Mouse (Mus musculus) limb, embryonic 13.5 days (tissue): ENCODE data around the gene Auts2. TPM values are rescaled to one million over a fixed set of nuclear protein-coding genes. Genes with fewer than 3 reads are reported as not detected.
A peak's percentile ranks its signal among the peaks of the same experiment; 100 is the strongest.

Experiments
- ATAC-seq: fragments of 200-750 bp; cut with Nextera tagmentation; 2 replicates; pipeline ENCODE4 v1.8.0; 2017; ENCODE audit warnings: low read depth, moderate number of reproducible peaks, moderate TSS enrichment; ENCODE audit not compliant: low FRiP score
- H3K27ac ChIP-seq: fragments of 300-500 bp; sonication (generic); 2 replicates; pipeline ENCODE4 v1.5.1; 2015; ENCODE audit warnings: inconsistent platforms, mild to moderate bottlenecking, moderate library complexity
- H3K27me3 ChIP-seq: fragments of 300-500 bp; sonication (generic); 2 replicates; pipeline ENCODE4 v1.6.1; 2015; ENCODE audit warnings: mild to moderate bottlenecking, inconsistent platforms
- H3K36me3 ChIP-seq: fragments of 300-500 bp; sonication (generic); 2 replicates; pipeline ENCODE4 v1.6.1; 2015; ENCODE audit warnings: inconsistent platforms, mild to moderate bottlenecking, moderate library complexity
- H3K4me1 ChIP-seq: fragments of 300-500 bp; sonication (generic); 2 replicates; pipeline ENCODE4 v1.6.1; 2015; ENCODE audit warnings: inconsistent platforms
- H3K4me2 ChIP-seq: fragments of 300-500 bp; sonication (generic); replicated peaks from 2 replicates; pipeline ENCODE4 v1.6.1; 2015; ENCODE audit warnings: inconsistent platforms, mild to moderate bottlenecking, moderate library complexity
- H3K4me3 ChIP-seq: fragments of 300-500 bp; sonication (generic); 2 replicates; pipeline ENCODE4 v1.5.1; 2015; ENCODE audit warnings: moderate library complexity, mild to moderate bottlenecking, inconsistent platforms
- H3K9ac ChIP-seq: fragments of 300-500 bp; sonication (generic); 2 replicates; pipeline ENCODE4 v1.6.1; 2015; ENCODE audit warnings: mild to moderate bottlenecking, inconsistent platforms
- H3K9me3 ChIP-seq: fragments of 300-500 bp; sonication (generic); 2 replicates; pipeline ENCODE4 v1.6.1; 2016; ENCODE audit warnings: inconsistent platforms
- WGBS: fragments of 180-500 bp; shearing (Covaris S2); methylation state at CpG from one replicate; pipeline ENCODE4 v1.1.7; 2015; 5-methylcytosine and 5-hydroxymethylcytosine counted together
- polyA plus RNA-seq: library from polyadenylated mRNA; unstranded; fragments of >200 nt; fragmentation: Nextera tagmentation; extraction: Ambion mirVana; gene quantifications from 2 replicates; pipeline ENCODE4 v1.2.1, GENCODE M21; 2015

Auts2 gene
- polyA plus RNA-seq, 1 experiment from 2014 or later: 55.1 TPM

- WGBS: 37% methylated on average over 13 of the region's 13 CpGs
- peaks cover 33% of the 10 kb centered on the region for H3K4me1 ChIP-seq
- no peak for ATAC-seq
- H3K9ac ChIP-seq: no peak overlapping the region
- no peak overlapping the region for H3K4me3 ChIP-seq
- peaks cover 6% of the 10 kb centered on the region; the same call in 1 of the 2 replicates for H3K9me3 ChIP-seq
- peaks cover 9% of the 10 kb centered on the region for H3K36me3 ChIP-seq
- H3K27ac ChIP-seq: no peak overlapping the region
- H3K27me3 ChIP-seq: peaks cover 43% of the 10 kb centered on the region
- H3K4me2 ChIP-seq: no peak overlapping the region
Observed at GRCm38 (mm10) chr5:131718013-131718412, 825.1 kb downstream of the Auts2 start.

GRCm38 (mm10) chr5:131717359-131717965 lies 825.7 kb downstream of the Auts2 start:
- H3K9me3 ChIP-seq: peaks cover 6% of the 10 kb centered on the region; the same call in 1 of the 2 replicates
- H3K4me2 ChIP-seq: no peak overlapping the region
- no peak overlapping the region for H3K9ac ChIP-seq
- H3K4me1 ChIP-seq: peaks cover 27% of the 10 kb centered on the region
- WGBS: 49% methylated on average over 19 of the region's 19 CpGs
- peaks cover 9% of the 10 kb centered on the region for H3K36me3 ChIP-seq
- H3K27me3 ChIP-seq: peaks cover 43% of the 10 kb centered on the region
- H3K27ac ChIP-seq: no peak overlapping the region
- no peak for ATAC-seq
- no peak overlapping the region for H3K4me3 ChIP-seq

GRCm38 (mm10) chr5:131714979-131715378 lies 828.2 kb downstream of the Auts2 start:
- Histone ChIP-seq H3K4me2 (no peak overlapping the region), H3K4me1 (peaks cover 42% of the 10 kb centered on the region), H3K9ac (no peak overlapping the region), H3K36me3 (peaks cover 9% of the 10 kb centered on the region), H3K4me3 (no peak overlapping the region), H3K27ac (no peak overlapping the region), H3K27me3 (peaks cover 24% of the 10 kb centered on the region), H3K9me3 (peaks cover 6% of the 10 kb centered on the region; the same call in 1 of the 2 replicates)
- ATAC-seq: no peak
- 83% methylated on average over 5 of the region's 5 CpGs for WGBS

- WGBS: 90% methylated on average over 2 of the region's 2 CpGs
- H3K27me3 ChIP-seq: peaks cover 11% of the 10 kb centered on the region
- H3K4me2 ChIP-seq: no peak overlapping the region
- H3K4me3 ChIP-seq: no peak overlapping the region
- peaks cover 9% of the 10 kb centered on the region for H3K36me3 ChIP-seq
- H3K4me1 ChIP-seq: peaks cover 33% of the 10 kb centered on the region
- H3K27ac ChIP-seq: no peak overlapping the region
- ATAC-seq: no peak
- H3K9me3 ChIP-seq: peaks cover 6% of the 10 kb centered on the region; the same call in 1 of the 2 replicates
- no peak overlapping the region for H3K9ac ChIP-seq
Observed at GRCm38 (mm10) chr5:131712441-131712840, 830.7 kb downstream of the Auts2 start.

- H3K4me3 ChIP-seq: no peak overlapping the region
- peaks cover 9% of the 10 kb centered on the region for H3K36me3 ChIP-seq
- no peak overlapping the region; the same call in 1 of the 2 replicates for H3K4me2 ChIP-seq
- ATAC-seq: no peak
- peaks cover 6% of the 10 kb centered on the region; the same call in 1 of the 2 replicates for H3K9me3 ChIP-seq
- peak overlapping the region; percentile 39; the same call in 1 of the 2 replicates for H3K27ac ChIP-seq
- peaks cover 7% of the 10 kb centered on the region for H3K27me3 ChIP-seq
- peaks cover 32% of the 10 kb centered on the region for H3K4me1 ChIP-seq
- whole genome bisulfite sequencing: 18% methylated on average over 5 of the region's 5 CpGs
- H3K9ac ChIP-seq: no peak overlapping the region
Observed at GRCm38 (mm10) chr5:131711474-131712129, 831.5 kb downstream of the Auts2 start.

- Histone ChIP-seq H3K9ac (no peak overlapping the region), H3K27me3 (0 out of 2 replicates have a peak, but pooled peaks cover 2% of the 10 kb centered on the region), H3K9me3 (peaks cover 6% of the 10 kb centered on the region; the same call in 1 of the 2 replicates), H3K36me3 (peaks cover 8% of the 10 kb centered on the region), H3K4me3 (no peak overlapping the region), H3K27ac (peak overlapping the region; percentile 79), H3K4me2 (no peak overlapping the region; the same call in 1 of the 2 replicates), H3K4me1 (peaks cover 32% of the 10 kb centered on the region)
- ATAC-seq: peak; percentile 82
- 21% methylated on average over 8 of the region's 8 CpGs for WGBS
Observed at GRCm38 (mm10) chr5:131710735-131711473, 832.2 kb downstream of the Auts2 start.

DNA sequence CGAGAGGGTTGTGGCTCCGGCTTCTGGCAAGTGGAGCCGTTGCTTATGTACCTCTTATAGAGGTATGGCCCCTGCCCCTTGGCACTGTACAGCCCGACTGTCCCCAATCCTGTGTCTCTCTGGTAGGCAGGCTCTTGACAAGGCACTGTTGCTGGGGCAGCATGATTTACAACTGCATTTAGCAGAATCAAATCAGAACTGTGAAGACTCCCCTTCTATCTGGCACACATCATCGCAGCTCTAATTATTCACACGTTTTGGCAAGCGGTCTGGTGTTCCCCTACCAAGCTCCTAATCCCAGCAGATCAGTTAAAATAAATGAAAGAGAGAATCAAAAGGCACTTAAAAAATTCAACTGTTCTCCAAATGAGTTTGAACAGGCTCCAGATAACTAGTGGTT lies 835.7 kb downstream of the Auts2 start:
- Histone ChIP-seq H3K27ac (no peak overlapping the region), H3K9ac (no peak overlapping the region), H3K4me1 (peaks cover 35% of the 10 kb centered on the region)

DNA sequence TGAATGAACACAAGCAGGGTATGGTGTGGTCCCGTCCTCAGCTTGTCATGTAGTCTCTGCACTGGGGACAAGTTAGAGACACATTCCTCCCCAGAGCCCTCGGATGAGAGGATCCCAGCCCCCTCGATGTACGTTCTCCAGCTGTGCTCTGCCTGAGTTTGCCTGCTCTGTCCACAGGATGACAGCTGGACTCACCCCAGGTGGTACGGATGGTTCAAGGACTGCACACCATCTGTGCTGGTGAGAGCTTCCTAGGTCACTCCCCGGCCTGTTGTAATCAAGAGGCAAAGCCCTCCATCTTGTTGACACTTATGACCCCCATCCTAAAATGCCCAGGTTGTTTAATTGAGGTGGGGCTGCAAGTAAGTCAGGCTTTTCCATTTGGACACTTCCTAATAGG lies 839.4 kb downstream of the Auts2 start:
- ATAC-seq: no peak
- WGBS: 37% methylated on average over 6 of the region's 6 CpGs

More for the DNA sequence above, 835.7 kb downstream of the Auts2 start:
- Histone ChIP-seq H3K4me3 (no peak overlapping the region), H3K36me3 (no peaks in the 10 kb centered on the region), H3K27me3 (peaks cover 10% of the 10 kb centered on the region; the same call in 1 of the 2 replicates), H3K4me2 (no peak overlapping the region), H3K9me3 (no peaks in the 10 kb centered on the region)
- ATAC-seq: no peak
- WGBS: 61% methylated on average over 7 of the region's 7 CpGs

GRCm38 (mm10) chr5:131702840-131703392 lies 840.2 kb downstream of the Auts2 start:
- no peak overlapping the region for H3K4me3 ChIP-seq
- peaks cover 13% of the 10 kb centered on the region; the same call in 1 of the 2 replicates for H3K27me3 ChIP-seq
- H3K9me3 ChIP-seq: no peaks in the 10 kb centered on the region
- ATAC-seq: no peak
- H3K4me1 ChIP-seq: peaks cover 37% of the 10 kb centered on the region
- H3K9ac ChIP-seq: no peak overlapping the region
- no peak overlapping the region for H3K27ac ChIP-seq
- H3K4me2 ChIP-seq: no peak overlapping the region
- H3K36me3 ChIP-seq: no peaks in the 10 kb centered on the region
- WGBS: 84% methylated on average over 6 of the region's 6 CpGs

More for the DNA sequence above, 839.4 kb downstream of the Auts2 start:
- Histone ChIP-seq H3K27me3 (peaks cover 13% of the 10 kb centered on the region; the same call in 1 of the 2 replicates), H3K4me3 (no peak overlapping the region), H3K9ac (no peak overlapping the region), H3K4me2 (no peak overlapping the region), H3K4me1 (peaks cover 31% of the 10 kb centered on the region), H3K27ac (no peak overlapping the region), H3K9me3 (no peaks in the 10 kb centered on the region), H3K36me3 (no peaks in the 10 kb centered on the region)

DNA sequence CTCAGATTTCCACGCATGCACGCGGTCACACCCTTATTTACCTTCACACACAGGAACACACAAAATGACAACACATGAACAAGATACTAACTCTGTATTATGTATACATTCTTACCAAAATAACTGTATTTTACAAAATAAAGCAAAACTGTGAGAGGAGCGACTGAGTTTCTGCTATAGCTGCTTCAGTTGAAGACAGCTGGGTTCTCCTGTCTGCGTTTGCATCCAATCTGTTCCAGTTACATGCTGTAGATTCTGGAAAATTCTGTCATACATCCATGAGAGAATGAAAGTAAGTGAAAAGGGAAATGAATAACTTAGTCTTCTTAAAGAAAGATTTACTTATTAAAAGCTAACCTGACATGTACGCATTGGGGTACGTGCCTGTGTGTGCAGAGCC lies 844.2 kb downstream of the Auts2 start:
- Histone ChIP-seq H3K36me3 (no peaks in the 10 kb centered on the region), H3K4me2 (no peak overlapping the region), H3K4me3 (no peak overlapping the region), H3K4me1 (peaks cover 53% of the 10 kb centered on the region), H3K27me3 (0 out of 2 replicates have a peak, but pooled peaks cover 7% of the 10 kb centered on the region), H3K9ac (no peak overlapping the region), H3K9me3 (no peaks in the 10 kb centered on the region), H3K27ac (no peak overlapping the region)
- ATAC-seq: no peak
- WGBS: 95% methylated on average over 7 of the region's 7 CpGs

DNA sequence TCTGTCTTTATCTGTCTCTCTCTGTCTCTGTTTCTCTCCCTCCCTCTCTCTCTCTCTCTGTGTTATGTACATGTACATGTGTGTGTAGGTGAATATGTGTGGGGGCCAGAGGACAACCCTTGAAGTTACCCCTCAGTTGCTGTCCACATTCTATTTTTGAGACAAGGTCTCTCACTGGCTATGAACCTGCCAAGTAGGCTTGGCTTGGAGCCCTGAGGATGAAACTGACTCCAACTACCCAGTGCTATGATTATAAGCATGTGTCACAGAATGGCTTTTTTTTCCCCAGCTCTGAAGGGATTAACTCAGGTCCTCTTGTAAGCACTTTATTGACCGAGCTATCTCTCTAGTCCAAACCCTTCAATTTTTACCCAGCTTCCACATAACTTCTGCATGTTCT lies 852.4 kb downstream of the Auts2 start:
- Histone ChIP-seq H3K4me2 (no peak overlapping the region), H3K36me3 (no peaks in the 10 kb centered on the region), H3K9ac (no peak overlapping the region), H3K27me3 (no peaks in the 10 kb centered on the region), H3K9me3 (no peaks in the 10 kb centered on the region), H3K4me3 (no peak overlapping the region), H3K4me1 (peaks cover 4% of the 10 kb centered on the region; the same call in 1 of the 2 replicates), H3K27ac (no peak overlapping the region)
- WGBS: 75% methylated on average over 1 of the region's 1 CpGs
- no peak for ATAC-seq
